Mouse (Mus musculus): ENCODE data around the gene Psmb9.
A peak's percentile ranks its signal among the peaks of the same experiment; 100 is the strongest.
"Not testable (repeated sequence)": the region's sequence is repeated elsewhere in the genome, so short reads cannot be mapped to it uniquely, and the experiment has no call there.

Psmb9 gene

DNA sequence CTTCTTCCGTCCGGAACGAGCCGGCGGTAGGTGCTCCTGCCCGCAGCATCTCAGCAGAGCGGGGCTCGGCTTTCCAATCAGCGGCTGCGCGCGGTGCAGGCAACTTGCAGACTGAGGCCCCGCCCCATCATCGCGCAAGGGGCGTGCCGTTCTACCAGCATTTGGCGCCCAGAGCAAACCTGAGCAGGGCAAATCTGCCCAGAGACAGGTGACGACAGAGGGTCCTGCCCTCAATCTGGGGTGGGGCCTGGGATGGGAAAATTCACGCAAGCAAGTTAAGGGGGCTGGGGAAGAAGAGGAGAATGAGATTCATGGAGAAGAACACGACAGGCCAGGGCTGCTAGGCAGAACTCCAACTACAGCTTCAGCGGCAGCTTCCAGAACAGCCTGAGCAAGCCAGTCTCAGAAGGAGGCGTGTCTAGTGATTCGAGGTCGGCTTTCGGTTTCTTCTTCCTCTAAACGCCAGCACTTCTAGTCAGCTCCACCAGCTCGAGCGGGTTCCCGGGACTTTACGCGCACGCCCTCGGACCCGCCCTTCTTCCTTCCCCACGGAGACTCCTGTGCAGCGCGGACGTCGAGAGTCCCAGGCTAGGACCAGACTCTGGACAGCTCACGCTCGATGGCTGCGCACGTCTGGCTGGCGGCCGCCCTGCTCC, at the start of gene Psmb9, which contains the start of gene Tap1:
TSS of gene Psmb9 (minus strand) at position 504 of the 656 bp plus-strand sequence.
TSS of gene Tap1 (plus strand) at position 293 of the 656 bp plus-strand sequence.
- peak; percentile 100 for DNase-seq (ENCODE audit: low read depth)

DNA sequence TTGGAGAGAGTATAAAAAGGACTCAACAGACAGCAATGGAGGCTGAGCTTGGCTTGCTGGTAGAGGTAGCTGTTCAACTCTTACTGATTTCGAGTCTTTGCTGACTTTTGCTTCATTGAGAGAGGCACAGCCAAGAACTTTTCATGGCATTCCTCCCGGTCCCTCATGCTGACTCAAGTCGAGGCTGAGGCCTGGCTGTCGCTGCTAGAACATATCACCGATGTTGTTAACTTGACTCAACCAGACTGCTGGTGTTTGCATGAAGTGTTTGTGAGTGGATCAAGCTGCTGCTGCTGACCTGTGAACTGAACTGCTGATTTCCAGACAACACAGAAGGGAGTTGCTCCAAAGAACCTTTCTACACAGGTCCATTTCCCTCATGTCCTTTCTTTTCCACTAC, 49.1 kb upstream of the Psmb9 start:
- no peak for DNase-seq (ENCODE audit: low read depth)

- peak; percentile 97 for DNase-seq (ENCODE audit: low read depth)
Observed at GRCm38 (mm10) chr17:34234926-34235325, 47.4 kb upstream of the Psmb9 start.

DNA sequence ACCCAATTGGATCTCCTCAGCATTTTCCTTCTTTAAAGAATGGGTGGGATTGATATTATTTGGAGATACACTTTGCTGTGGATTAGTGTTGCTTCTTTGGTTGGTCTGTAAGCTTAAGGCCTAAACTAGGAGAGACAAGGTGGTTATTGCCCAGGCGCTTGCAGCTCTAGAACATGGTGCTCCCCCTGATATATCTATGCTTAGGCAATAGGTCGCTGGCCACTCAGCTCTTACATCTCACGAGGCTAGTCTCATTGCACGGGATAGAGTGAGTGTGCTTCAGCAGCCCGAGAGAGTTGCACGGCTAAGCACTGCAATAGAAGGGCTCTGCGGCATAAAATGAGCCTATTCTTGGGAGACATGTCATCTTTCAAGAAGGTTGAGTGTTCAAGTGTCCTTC, 44.5 kb upstream of the Psmb9 start:
- not testable (repeated sequence) for DNase-seq (ENCODE audit: low read depth)

GRCm38 (mm10) chr17:34230971-34231370, 43.4 kb upstream of the Psmb9 start:
- DNase-seq (ENCODE audit: low read depth): not testable (repeated sequence)

DNA sequence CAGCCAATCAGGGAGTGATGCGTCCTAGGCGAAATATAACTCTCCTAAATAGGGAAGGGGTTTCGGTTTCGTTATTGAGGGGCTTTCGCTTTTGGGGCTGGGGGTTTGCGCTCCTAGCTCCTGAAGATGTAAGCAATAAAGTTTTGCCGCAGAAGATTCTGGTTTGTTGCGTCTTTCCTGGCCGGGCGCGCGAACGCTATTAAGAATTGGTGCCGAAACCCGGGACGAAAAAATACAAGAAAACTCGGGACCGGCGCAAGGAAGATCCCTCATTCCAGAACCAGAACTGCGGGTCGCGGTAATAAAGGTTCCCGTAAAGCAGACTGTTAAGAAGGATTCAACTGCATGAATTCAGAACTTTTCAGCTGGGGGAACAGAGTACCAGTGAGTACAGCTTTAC, 38.3 kb upstream of the Psmb9 start:
- not testable (repeated sequence) for DNase-seq (ENCODE audit: low read depth)

DNA sequence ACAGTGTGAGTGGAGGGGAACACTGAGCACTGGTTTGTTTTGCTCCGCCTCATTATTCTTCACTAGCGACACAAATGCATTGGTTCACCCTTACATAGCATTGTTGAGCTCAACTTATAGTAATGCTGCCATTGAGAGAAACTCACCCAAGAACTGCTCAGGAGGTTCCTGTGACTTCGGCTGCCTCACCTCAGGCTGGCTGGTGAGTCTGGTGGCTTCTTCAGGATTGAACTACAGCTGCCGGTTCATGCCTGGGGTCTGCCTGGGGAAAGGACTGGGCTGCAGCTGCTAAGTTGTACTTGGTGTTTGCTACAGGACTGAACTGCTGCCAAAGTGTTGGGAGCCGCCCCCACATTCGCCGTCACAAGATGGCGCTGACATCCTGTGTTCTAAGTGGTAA, 37.9 kb upstream of the Psmb9 start:
- DNase-seq (ENCODE audit: low read depth): no peak

GRCm38 (mm10) chr17:34224816-34225215, 37.3 kb upstream of the Psmb9 start:
- no peak for DNase-seq (ENCODE audit: low read depth)

DNA sequence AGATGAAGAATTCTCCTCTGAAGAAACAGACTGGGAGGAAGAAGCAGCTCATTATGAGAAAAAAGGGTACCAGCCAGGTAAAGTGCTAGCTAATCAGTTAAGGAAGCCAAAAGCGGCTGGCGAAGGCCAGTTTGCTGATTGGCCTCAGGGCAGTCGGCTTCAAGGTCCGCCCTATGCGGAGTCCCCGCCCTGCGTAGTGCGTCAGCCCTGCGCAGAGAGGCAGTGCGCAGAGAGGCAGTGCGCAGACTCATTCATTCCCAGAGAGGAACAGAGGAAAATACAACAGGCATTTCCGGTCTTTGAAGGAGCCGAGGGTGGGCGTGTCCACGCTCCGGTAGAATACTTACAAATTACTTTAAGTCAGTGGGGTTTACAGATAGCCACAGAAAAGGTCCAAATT, 32.8 kb upstream of the Psmb9 start:
- DNase-seq (ENCODE audit: low read depth): not testable (repeated sequence)

GRCm38 (mm10) chr17:34219801-34220200, 32.2 kb upstream of the Psmb9 start:
- not testable (repeated sequence) for DNase-seq (ENCODE audit: low read depth)

GRCm38 (mm10) chr17:34219096-34219495, 31.5 kb upstream of the Psmb9 start:
- peak; percentile 90 for DNase-seq (ENCODE audit: low read depth)

DNA sequence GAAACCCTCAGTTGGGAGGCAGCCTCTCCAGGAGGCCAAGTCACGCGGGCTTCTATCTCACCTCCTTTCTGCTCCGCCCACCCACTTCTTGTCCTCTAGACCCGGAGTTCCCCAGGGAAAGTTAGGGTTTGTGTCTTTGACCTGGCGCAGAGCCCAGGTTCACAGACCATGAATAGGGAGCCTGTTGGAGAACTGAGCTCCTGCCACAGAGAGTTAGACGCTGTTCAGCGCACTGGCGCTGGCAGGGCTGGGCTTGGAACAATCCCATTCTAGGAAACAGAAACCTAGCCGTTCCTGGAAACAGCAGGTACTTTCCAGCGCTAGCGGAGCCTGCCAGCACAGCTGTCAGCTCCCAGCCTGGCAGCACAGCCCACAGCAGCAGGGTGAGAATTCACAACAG, 31.1 kb upstream of the Psmb9 start:
- DNase-seq (ENCODE audit: low read depth): peak; percentile 84

GRCm38 (mm10) chr17:34217986-34218385, 30.4 kb upstream of the Psmb9 start:
- DNase-seq (ENCODE audit: low read depth): peak; percentile 50

DNA sequence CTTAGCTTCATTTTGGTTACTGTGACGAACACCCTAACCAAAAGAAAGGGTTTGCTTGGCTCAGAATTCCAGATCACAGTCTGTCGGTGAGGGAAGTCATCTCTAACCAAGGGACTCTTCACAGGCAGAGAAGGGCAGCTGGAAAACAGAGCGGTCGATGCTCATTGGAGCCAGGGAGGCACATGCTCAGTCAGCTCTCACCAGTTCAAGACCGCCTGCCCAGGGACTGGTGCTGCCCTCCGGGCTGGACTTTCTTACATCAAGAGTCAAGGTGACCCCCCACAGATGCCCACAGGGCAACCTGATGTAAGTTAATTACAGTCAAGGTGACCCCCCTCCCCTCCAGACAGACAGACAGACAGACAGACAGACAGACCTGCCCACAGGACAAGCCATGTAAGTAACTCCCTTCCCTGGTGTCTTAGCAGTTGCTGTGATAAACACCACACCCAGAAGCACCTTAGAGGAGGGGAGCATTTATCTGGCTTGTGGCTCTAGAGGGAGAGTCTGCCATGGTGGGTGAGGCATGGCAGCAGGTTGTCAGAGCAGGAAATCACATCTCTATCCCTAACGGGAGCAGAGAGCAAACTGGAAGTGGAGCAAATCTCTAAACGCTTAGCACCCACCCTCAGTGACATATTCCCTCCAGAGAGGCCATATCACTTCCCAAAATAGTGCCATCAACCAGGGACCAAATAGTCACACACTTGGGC, 29.8 kb upstream of the Psmb9 start:
- no peak for DNase-seq (ENCODE audit: low read depth)

- DNase-seq (ENCODE audit: low read depth): no peak
Observed at GRCm38 (mm10) chr17:34215176-34215575, 27.6 kb upstream of the Psmb9 start.

GRCm38 (mm10) chr17:34213936-34214335, 26.4 kb upstream of the Psmb9 start:
- DNase-seq (ENCODE audit: low read depth): no peak

DNA sequence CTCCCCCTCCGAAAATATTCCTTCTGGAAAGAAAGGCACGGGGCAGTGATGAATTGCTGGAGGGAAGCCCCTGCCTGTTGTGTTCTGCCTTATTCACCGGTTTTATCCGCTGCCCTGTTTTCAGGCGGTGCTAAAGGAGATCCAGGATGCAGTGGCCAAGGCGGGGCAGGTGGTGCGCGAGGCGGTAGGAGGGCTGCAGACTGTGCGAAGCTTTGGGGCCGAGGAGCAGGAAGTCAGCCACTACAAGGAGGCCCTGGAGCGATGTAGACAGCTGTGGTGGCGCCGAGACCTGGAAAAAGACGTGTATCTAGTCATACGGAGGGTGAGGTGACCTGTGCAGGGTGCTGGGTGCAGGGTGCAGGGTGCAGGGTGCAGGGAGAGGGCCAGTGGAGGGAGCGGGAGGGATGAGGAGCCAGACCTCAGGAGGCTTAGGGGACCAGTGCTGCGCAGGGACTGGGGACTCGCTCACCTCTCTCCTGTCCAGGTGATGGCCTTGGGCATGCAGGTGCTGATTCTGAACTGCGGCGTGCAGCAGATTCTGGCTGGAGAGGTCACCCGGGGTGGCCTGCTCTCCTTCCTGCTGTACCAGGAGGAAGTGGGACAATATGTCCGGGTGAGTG, 24.3 kb upstream of the Psmb9 start:
- DNase-seq (ENCODE audit: low read depth): peak; percentile 71

DNA sequence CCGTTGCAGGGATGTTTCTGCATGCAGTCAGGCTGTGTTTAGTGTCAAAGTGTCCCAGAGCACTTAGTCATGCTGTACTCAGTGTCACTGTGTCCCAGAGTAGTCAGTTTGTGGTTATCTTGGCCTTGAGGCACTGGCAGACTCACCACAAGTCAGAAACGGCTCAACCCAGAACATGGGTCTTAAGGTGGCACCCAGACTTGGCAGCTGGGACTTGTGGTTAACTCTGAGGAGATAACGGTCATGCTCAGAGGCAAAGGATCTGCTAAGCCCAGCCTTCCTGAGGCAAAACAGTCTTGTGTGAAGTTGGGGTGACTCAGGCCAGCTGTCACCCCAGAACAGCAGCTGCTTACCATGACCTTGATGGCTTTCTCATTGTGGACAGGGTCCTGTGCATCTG, 23.0 kb upstream of the Psmb9 start:
- DNase-seq (ENCODE audit: low read depth): peak; percentile 84

DNA sequence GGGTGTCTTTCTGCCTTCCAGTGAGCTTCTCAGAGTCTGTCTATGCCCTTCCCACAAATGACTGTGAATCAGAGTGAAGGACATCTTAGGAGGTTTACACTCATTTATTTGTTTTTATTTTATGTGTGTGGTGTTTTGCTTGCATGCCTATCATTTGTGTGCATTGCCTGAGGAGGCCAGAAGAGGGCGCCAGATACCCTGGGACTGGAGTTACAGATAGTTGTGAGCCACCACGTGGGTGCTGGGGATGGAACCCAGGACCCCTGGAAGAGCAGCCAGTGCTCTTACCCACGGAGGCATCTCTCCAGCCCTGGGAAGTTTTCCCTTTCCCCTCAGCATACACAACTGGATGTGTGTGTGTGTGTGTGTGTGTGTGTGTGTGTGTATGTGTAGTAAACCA, 22.1 kb upstream of the Psmb9 start:
- peak; percentile 63 for DNase-seq (ENCODE audit: low read depth)

DNA sequence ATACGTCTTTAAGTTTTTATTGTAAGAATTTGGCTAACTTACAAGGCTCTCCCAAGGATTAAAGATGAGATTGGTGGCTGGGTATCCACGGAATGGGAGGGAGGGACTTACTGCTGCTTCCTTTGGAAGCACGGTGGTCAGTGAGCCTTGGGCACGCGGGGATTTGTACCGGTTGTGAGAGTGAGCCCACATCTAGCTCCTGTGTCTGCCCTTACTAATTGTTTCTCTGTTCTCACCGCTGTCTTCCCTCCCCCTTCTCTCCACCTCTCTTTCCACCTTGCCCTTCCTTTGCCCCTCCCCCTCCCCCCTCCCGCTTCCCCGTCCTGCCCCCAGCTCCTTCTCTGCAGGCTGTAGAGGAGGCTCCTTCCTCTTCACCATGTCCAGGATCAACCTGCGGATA, 20.9 kb upstream of the Psmb9 start:
- no peak for DNase-seq (ENCODE audit: low read depth)

DNA sequence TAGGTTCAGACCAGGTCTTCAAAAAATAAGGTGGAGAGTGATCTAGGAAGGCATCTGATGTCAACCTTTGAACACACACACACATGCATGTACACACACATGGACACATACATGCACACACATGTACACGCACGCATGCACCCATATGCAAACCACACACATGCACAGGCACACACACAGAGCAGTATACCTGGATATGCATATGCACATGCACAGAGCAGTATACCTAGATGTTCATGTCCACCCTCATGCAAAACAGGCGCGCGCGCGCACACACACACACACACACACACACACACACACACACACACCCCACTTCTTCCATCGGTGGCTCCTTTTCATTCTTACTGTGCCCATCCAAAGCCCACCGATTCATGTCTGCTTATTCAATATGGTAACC, 20.3 kb upstream of the Psmb9 start:
- DNase-seq (ENCODE audit: low read depth): no peak

GRCm38 (mm10) chr17:34207456-34207855, 19.9 kb upstream of the Psmb9 start:
- DNase-seq (ENCODE audit: low read depth): peak; percentile 77

DNA sequence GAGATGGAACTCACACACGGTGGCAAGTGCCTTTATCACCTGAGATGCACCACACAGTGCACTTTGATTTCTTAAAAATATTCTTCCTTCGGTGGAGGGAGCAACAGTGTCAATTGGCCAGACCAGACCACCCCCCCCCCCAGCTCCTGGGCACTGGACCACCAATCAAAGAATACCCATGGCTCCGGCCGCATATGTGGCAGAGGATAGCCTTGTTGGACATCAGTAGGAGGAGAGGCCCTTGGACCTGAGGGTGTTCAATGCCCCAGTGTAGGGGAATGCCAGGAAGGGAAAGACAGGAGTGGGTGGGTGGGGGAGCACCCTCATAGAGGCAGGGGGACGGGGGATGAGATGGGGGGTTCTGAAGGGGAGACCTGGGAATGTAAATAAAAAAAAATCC, 19.2 kb upstream of the Psmb9 start:
- DNase-seq (ENCODE audit: low read depth): no peak
